Comparison of ENCODE assay signal across 11 mouse cellular contexts in genomic region chr11:11833100-11833499, GRCm38 (mm10). TPM values are rescaled to one million over a fixed set of nuclear protein-coding genes. Genes with fewer than 3 reads are reported as not detected.
DNase-seq lines count a peak whose midpoint lies in the region; ATAC-seq and TF ChIP-seq lines count a peak whose summit lies in the region.
"Had no signal": no experiment of that assay in that cellular context is flagged by ENCODE, and none has a peak within 500 bp of the region (broad histone marks: within the 10 kb centered on the region; RNA-seq: fewer than 3 reads in every experiment).

No protein-coding gene starts in this region.

- ATAC-seq in heart, embryonic 12.5 days (ENCODE audit: insufficient number of reproducible peaks, low FRiP score): no peak
- no peak for ATAC-seq in lung, embryonic 16.5 days (ENCODE audit: low read depth)
- ATAC-seq in hematopoietic stem cell, adult 5-6 weeks (replicated peaks in 1 of 2; ENCODE audit: insufficient read depth in 1 of 2, low FRiP score in 2 of 2, low TSS enrichment in 1 of 2, low read depth in 1 of 2, poor library complexity in 2 of 2, severe bottlenecking in 2 of 2): peak; percentile 28 to 30; a peak in 3 of 4 replicates
- no peak for ATAC-seq in neural tube, embryonic 13.5 days (ENCODE audit: low read depth)

- no peak overlapping the region for H3K4me2 ChIP-seq in heart, embryonic 12.5 days
- no peak overlapping the region for H3K4me2 ChIP-seq in lung, embryonic 16.5 days (ENCODE audit: low read depth, low read length)
- no peak overlapping the region for H3K4me2 ChIP-seq in neural tube, embryonic 13.5 days

- TF ChIP-seq CTCF in lung, adult 2 months (IDR thresholded peaks at IDR 0.05; ENCODE audit: insufficient read depth, low read length): no peak

- no peak overlapping the region for H3K4me3 ChIP-seq in heart, embryonic 12.5 days
- no peak overlapping the region for H3K4me3 ChIP-seq in lung, embryonic 16.5 days (ENCODE audit: low read length)
- no peak overlapping the region for H3K4me3 ChIP-seq in lung, adult 2 months (replicated peaks; ENCODE audit: extremely low read depth, low read depth, low read length)
- H3K4me3 ChIP-seq in neural tube, embryonic 13.5 days: no peak overlapping the region
- H3K4me3 ChIP-seq: myocyte had no signal

- peaks cover 79% of the 10 kb centered on the region for H3K4me1 ChIP-seq in heart, embryonic 12.5 days (replicated peaks)
- peaks cover 70% of the 10 kb centered on the region for H3K4me1 ChIP-seq in lung, embryonic 16.5 days (replicated peaks; ENCODE audit: control insufficient read depth, insufficient read depth, low read length)
- peaks cover 19% of the 10 kb centered on the region for H3K4me1 ChIP-seq in lung, adult 2 months (ENCODE audit: control insufficient read depth, insufficient read depth, low read length)
- peaks cover 58% of the 10 kb centered on the region for H3K4me1 ChIP-seq in neural tube, embryonic 13.5 days (replicated peaks)

- no peaks in the 10 kb centered on the region for H3K36me3 ChIP-seq in heart, embryonic 12.5 days
- H3K36me3 ChIP-seq in lung, embryonic 16.5 days (ENCODE audit: control insufficient read depth, insufficient read depth, low read length): no peaks in the 10 kb centered on the region
- no peaks in the 10 kb centered on the region for H3K36me3 ChIP-seq in neural tube, embryonic 13.5 days

- no peaks in the 10 kb centered on the region for H3K9me3 ChIP-seq in heart, embryonic 12.5 days (replicated peaks)
- no peaks in the 10 kb centered on the region for H3K9me3 ChIP-seq in lung, embryonic 16.5 days (ENCODE audit: control insufficient read depth, low read length)
- H3K9me3 ChIP-seq in neural tube, embryonic 13.5 days: no peaks in the 10 kb centered on the region

- DNase-seq in heart, adult 9 months (ENCODE audit: low spot score in 2 of 2): no peak
- no peak for DNase-seq in lung, adult 2 months
- DNase-seq in thymus, postnatal 0 days (ENCODE audit: low spot score): no peak
- no peak for DNase-seq in retina, embryonic 14.5 days (ENCODE audit: low spot score)
- DNase-seq: cerebellum, adult 8-10 months; gastrocnemius, postnatal 14 days had no signal

- no peak for TF ChIP-seq POLR2A in lung, adult 2 months (IDR thresholded peaks at IDR 0.05; ENCODE audit: borderline replicate concordance, extremely low read depth, low read depth, low read length)

- peak overlapping the region; percentile 97 for H3K27ac ChIP-seq in heart, embryonic 12.5 days (ENCODE audit: poor library complexity, severe bottlenecking)
- peak overlapping the region; percentile 93 for H3K27ac ChIP-seq in lung, embryonic 16.5 days (ENCODE audit: low read length)
- H3K27ac ChIP-seq in neural tube, embryonic 13.5 days (replicated peaks): peak overlapping the region; percentile 72; the same call in 1 of the 2 replicates

- H3K27me3 ChIP-seq in heart, embryonic 12.5 days (replicated peaks): no peaks in the 10 kb centered on the region
- H3K27me3 ChIP-seq in lung, embryonic 16.5 days (ENCODE audit: control insufficient read depth, insufficient read depth, low read depth, low read length): no peaks in the 10 kb centered on the region
- no peaks in the 10 kb centered on the region for H3K27me3 ChIP-seq in neural tube, embryonic 13.5 days

- 43% methylated on average over 8 of the region's 8 CpGs for WGBS in heart, embryonic 12.5 days
- WGBS in lung, embryonic 16.5 days: 32% methylated on average over 8 of the region's 8 CpGs
- WGBS in lung, adult 2 months: 47% methylated on average over 8 of the region's 8 CpGs
- 8% methylated on average over 8 of the region's 8 CpGs for WGBS in neural tube, embryonic 13.5 days

- peak overlapping the region; percentile 67; the same call in 1 of the 2 replicates for H3K9ac ChIP-seq in heart, embryonic 12.5 days
- peak overlapping the region; percentile 49; the same call in 1 of the 2 replicates for H3K9ac ChIP-seq in lung, embryonic 16.5 days (ENCODE audit: low read length)
- H3K9ac ChIP-seq in neural tube, embryonic 13.5 days: 0 out of 2 replicates have a peak overlapping the region, but pooled peaks have one; percentile 9

RNA-seq across cellular contexts. Expression of gene Fignl1, which starts 24.3 kb away (rescaled TPM):
- 76.7 and 77.8 TPM in 2 replicates for polyA plus RNA-seq in heart, embryonic 12.5 days (2016; fragmentation: Nextera tagmentation; extraction: Ambion mirVana)
- 76.6 and 79.4 TPM in 2 replicates for polyA plus RNA-seq in lung, embryonic 16.5 days (2015; fragmentation: Nextera tagmentation; extraction: Ambion mirVana)
- polyA plus RNA-seq in lung, adult 2 months (2012; rRNA removed): 0.17 and 0.47 TPM in 2 replicates
- 68.5 and 68.9 TPM in 2 replicates for total RNA-seq in hematopoietic stem cell, adult 5-6 weeks (2017)
- 13.5 and 15.5 TPM in 2 replicates for polyA plus RNA-seq in neural tube, embryonic 13.5 days (2015; fragmentation: Nextera tagmentation; extraction: Ambion mirVana)
- polyA plus RNA-seq in thymus, postnatal 0 days (2015; fragmentation: Nextera tagmentation; extraction: Ambion mirVana): 62.4 and 65.6 TPM in 2 replicates

Comparison
In these comparisons a context has a peak if more than half of its experiments do, and no peak if none do; other contexts are left out.
1. ATAC-seq: peak in hematopoietic stem cell, adult 5-6 weeks (2 of 2); none in heart, embryonic 12.5 days (single experiment), lung, embryonic 16.5 days (single experiment) and neural tube, embryonic 13.5 days (single experiment).
2. H3K9ac ChIP-seq: peak in every context shown above with its lines; median percentile 67 in heart, embryonic 12.5 days; 49 in lung, embryonic 16.5 days; 9 in neural tube, embryonic 13.5 days.
3. Peak in every context shown above with its lines, with median percentiles within 50 percentile points of each other: H3K27ac ChIP-seq.